Mouse (Mus musculus): Measurements from ENCODE around the gene Actrt2. TPM values are rescaled to one million over a fixed set of nuclear protein-coding genes. Genes with fewer than 3 reads are reported as not detected.

Actrt2 gene
- polyA plus RNA-seq (2015; fragmentation: Nextera tagmentation; extraction: Ambion mirVana), result not detected in 2 replicates

DNA sequence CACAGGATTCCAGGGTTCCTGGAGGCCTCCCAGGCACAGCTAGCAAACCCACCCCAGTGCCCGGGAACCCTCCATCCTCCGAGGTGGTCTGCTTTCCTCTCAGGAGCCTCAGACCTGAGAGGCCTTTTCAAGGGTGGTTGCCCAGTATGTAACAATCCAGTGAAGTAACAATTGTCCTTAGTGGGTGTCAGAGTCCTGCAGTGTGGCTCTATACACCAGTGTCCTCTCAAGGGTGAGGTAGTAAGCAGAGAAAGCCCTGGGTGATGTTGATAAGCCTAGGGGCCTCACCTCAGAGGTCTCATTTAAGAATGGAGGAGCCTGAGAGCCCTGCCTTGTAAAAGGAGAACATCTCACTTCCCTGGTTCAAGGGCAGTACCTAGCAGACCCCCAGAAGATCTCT is at the start of gene Actrt2:
Actrt2 (minus strand) TSS at position 101 of the 400 bp plus-strand sequence.
- peaks cover 14% of the 10 kb centered on the region for H3K27me3 ChIP-seq

DNA sequence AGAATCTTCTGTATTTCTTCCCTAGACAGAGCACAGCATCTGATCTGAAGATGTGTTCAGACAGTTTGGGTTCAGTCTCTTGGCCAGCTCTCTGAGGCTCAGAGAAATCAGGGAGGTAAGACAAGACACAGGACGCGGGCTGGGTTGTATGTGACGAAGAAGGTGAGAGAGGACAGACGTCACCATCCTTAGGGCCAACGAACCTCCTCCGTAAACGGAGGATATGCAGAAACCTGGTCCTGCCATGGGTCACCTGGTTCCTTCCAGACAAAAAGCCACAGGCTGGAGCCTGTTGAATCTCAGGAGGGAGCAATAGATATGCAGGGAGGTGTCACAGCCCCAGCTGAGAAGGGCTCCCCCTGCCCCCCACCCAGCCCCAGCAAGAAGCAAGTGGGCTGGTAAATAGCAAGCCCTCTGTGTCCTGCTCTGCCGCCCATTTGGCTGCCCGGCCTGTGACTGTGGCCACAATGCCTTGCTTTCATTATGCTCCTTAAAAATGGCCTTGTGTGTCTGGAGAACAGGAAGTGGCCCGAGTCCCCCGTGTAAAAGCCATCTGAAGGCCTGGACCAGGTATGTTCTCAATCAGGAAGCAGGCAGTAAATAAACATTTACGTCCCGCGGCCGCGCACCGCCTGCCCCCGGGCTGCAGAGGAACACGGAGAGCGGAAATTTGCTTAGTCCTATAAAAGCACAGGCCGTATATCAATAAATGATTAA is 41.9 kb upstream of the Actrt2 start:
- 41% methylated on average over 21 of the region's 21 CpGs for WGBS
- H3K27me3 ChIP-seq, result peaks cover 47% of the 10 kb centered on the region
- no peaks in the 10 kb centered on the region for H3K9me3 ChIP-seq
- no peak overlapping the region for H3K9ac ChIP-seq
- peaks cover 24% of the 10 kb centered on the region for H3K4me1 ChIP-seq
- ATAC-seq (ENCODE audit: insufficient number of reproducible peaks, insufficient read depth, low FRiP score, low TSS enrichment, low read depth), result no peak
- H3K4me3 ChIP-seq, result no peak overlapping the region
- H3K36me3 ChIP-seq, result no peaks in the 10 kb centered on the region
- H3K4me2 ChIP-seq, result 0 out of 2 replicates have a peak overlapping the region, but pooled peaks have one; percentile 2
- no peak overlapping the region for H3K27ac ChIP-seq

More for the DNA sequence above, at the start of gene Actrt2:
- no peak within 1 kb of the TSS for H3K4me2 ChIP-seq
- ATAC-seq (ENCODE audit: insufficient number of reproducible peaks, insufficient read depth, low FRiP score, low TSS enrichment, low read depth), result no peak
- no peak within 1 kb of the TSS for H3K4me3 ChIP-seq
- no peak within 1 kb of the TSS for H3K27ac ChIP-seq
- WGBS, result 83% methylated on average over 2 of the region's 2 CpGs
- H3K4me1 ChIP-seq, result peaks cover 7% of the 10 kb centered on the region
- no peaks in the 10 kb centered on the region for H3K9me3 ChIP-seq
- no peaks in the 10 kb centered on the region for H3K36me3 ChIP-seq
- H3K9ac ChIP-seq, result no peak within 1 kb of the TSS

DNA sequence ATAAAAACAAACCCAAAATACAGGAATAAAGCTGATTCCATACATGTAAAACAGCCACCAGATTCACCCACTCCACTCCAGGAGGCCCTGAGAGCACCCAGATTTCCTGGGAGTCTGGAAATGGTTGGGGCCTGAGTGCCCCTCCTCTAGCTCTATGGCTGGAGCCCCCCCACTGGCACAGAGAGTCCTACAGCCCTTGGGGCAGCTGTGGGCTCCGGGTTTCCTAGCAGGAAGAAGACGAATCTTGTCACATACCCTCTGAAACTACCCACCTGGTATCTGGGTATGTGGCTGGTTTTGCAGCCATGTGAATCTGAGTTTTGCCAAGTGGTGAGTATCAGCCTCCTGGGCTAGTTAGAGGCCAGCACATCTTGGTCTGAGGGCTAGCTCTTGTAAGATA is 41.1 kb upstream of the Actrt2 start:
- H3K27me3 ChIP-seq, result peaks cover 48% of the 10 kb centered on the region
- H3K27ac ChIP-seq, result no peak overlapping the region
- H3K4me1 ChIP-seq, result peaks cover 28% of the 10 kb centered on the region
- no peaks in the 10 kb centered on the region for H3K9me3 ChIP-seq
- no peaks in the 10 kb centered on the region for H3K36me3 ChIP-seq
- WGBS, result 48% methylated on average over 2 of the region's 2 CpGs
- no peak overlapping the region for H3K9ac ChIP-seq
- H3K4me2 ChIP-seq, result no peak overlapping the region
- no peak for ATAC-seq (ENCODE audit: insufficient number of reproducible peaks, insufficient read depth, low FRiP score, low TSS enrichment, low read depth)
- no peak overlapping the region for H3K4me3 ChIP-seq

DNA sequence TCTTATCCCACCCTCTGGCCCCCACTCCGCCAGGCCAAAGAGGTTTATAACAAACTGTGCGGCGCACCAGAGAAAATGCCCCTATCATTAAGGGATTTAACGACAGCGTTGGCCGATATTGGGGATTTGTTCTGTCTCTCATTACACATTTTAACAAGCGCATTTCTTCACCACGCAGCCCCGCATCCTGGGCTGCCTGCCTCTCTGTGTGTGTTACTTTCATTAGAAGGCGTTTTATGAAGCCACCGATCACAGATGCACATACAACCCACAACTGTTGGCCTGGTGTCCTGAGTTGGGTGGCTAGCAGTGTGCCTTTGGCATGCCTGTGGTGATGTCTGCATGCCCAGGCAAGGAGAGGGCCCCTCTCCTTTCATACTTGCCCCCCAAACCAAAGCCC is 40.6 kb upstream of the Actrt2 start:
- Histone ChIP-seq H3K27ac (no peak overlapping the region), H3K4me2 (no peak overlapping the region), H3K9me3 (no peaks in the 10 kb centered on the region), H3K4me3 (no peak overlapping the region), H3K9ac (no peak overlapping the region), H3K36me3 (no peaks in the 10 kb centered on the region), H3K27me3 (peaks cover 48% of the 10 kb centered on the region), H3K4me1 (peaks cover 34% of the 10 kb centered on the region)
- WGBS, result 60% methylated on average over 11 of the region's 11 CpGs
- ATAC-seq (ENCODE audit: insufficient number of reproducible peaks, insufficient read depth, low FRiP score, low TSS enrichment, low read depth), result no peak

- Histone ChIP-seq H3K4me3 (no peak overlapping the region), H3K27me3 (peaks cover 48% of the 10 kb centered on the region), H3K27ac (no peak overlapping the region), H3K4me1 (peaks cover 35% of the 10 kb centered on the region), H3K36me3 (no peaks in the 10 kb centered on the region), H3K4me2 (no peak overlapping the region), H3K9ac (no peak overlapping the region), H3K9me3 (no peaks in the 10 kb centered on the region)
- WGBS, result 82% methylated on average over 4 of the region's 4 CpGs
- no peak for ATAC-seq (ENCODE audit: insufficient number of reproducible peaks, insufficient read depth, low FRiP score, low TSS enrichment, low read depth)
Measured at GRCm38 (mm10) chr4:154707521-154707920, 39.9 kb upstream of the Actrt2 start.

- Histone ChIP-seq H3K4me1 (peaks cover 35% of the 10 kb centered on the region), H3K36me3 (no peaks in the 10 kb centered on the region), H3K9me3 (no peaks in the 10 kb centered on the region), H3K9ac (no peak overlapping the region), H3K4me3 (no peak overlapping the region), H3K4me2 (no peak overlapping the region), H3K27me3 (peaks cover 39% of the 10 kb centered on the region), H3K27ac (no peak overlapping the region)
- 84% methylated on average over 1 of the region's 1 CpGs for WGBS
- no peak for ATAC-seq (ENCODE audit: insufficient number of reproducible peaks, insufficient read depth, low FRiP score, low TSS enrichment, low read depth)
Measured at GRCm38 (mm10) chr4:154706442-154706841, 38.8 kb upstream of the Actrt2 start.

GRCm38 (mm10) chr4:154705681-154706080 is 38.0 kb upstream of the Actrt2 start:
- H3K4me1 ChIP-seq, result peaks cover 35% of the 10 kb centered on the region
- ATAC-seq (ENCODE audit: insufficient number of reproducible peaks, insufficient read depth, low FRiP score, low TSS enrichment, low read depth), result no peak
- no peaks in the 10 kb centered on the region for H3K9me3 ChIP-seq
- H3K27me3 ChIP-seq, result peaks cover 35% of the 10 kb centered on the region
- H3K4me2 ChIP-seq, result no peak overlapping the region
- H3K36me3 ChIP-seq, result no peaks in the 10 kb centered on the region
- H3K4me3 ChIP-seq, result no peak overlapping the region
- 72% methylated on average over 4 of the region's 4 CpGs for WGBS
- no peak overlapping the region for H3K27ac ChIP-seq
- no peak overlapping the region for H3K9ac ChIP-seq

- 89% methylated on average over 6 of the region's 6 CpGs for WGBS
- no peak for ATAC-seq (ENCODE audit: insufficient number of reproducible peaks, insufficient read depth, low FRiP score, low TSS enrichment, low read depth)
- no peak overlapping the region for H3K4me3 ChIP-seq
- H3K9ac ChIP-seq, result no peak overlapping the region
- H3K36me3 ChIP-seq, result no peaks in the 10 kb centered on the region
- H3K27me3 ChIP-seq, result peaks cover 29% of the 10 kb centered on the region
- no peaks in the 10 kb centered on the region for H3K9me3 ChIP-seq
- H3K27ac ChIP-seq, result no peak overlapping the region
- peaks cover 35% of the 10 kb centered on the region for H3K4me1 ChIP-seq
- H3K4me2 ChIP-seq, result no peak overlapping the region
Measured at GRCm38 (mm10) chr4:154705056-154705455, 37.4 kb upstream of the Actrt2 start.

DNA sequence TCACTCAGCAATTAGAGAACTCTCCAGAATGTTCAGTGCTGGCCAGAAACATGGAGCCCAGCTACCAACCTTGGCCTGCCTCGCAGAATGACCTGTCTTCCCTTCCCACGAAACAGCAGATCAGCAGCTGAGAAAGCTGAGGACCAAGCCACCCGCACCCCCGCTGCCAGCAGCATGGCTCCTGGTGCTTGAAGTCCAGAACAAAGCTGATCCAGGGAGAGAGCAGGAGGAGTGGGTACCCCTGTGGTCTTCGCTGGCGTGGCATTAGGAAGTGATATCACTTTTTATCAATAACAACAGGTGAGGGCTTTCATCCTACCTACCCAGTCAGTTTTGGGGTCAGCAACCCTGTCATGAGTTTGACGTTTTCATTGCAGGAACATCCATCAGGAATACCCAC is 36.9 kb upstream of the Actrt2 start:
- no peak for ATAC-seq (ENCODE audit: insufficient number of reproducible peaks, insufficient read depth, low FRiP score, low TSS enrichment, low read depth)
- no peak overlapping the region for H3K9ac ChIP-seq
- H3K4me2 ChIP-seq, result no peak overlapping the region
- peaks cover 30% of the 10 kb centered on the region for H3K4me1 ChIP-seq
- H3K27me3 ChIP-seq, result peaks cover 26% of the 10 kb centered on the region
- 90% methylated on average over 7 of the region's 7 CpGs for WGBS
- no peaks in the 10 kb centered on the region for H3K9me3 ChIP-seq
- H3K4me3 ChIP-seq, result no peak overlapping the region
- H3K36me3 ChIP-seq, result no peaks in the 10 kb centered on the region
- no peak overlapping the region for H3K27ac ChIP-seq

DNA sequence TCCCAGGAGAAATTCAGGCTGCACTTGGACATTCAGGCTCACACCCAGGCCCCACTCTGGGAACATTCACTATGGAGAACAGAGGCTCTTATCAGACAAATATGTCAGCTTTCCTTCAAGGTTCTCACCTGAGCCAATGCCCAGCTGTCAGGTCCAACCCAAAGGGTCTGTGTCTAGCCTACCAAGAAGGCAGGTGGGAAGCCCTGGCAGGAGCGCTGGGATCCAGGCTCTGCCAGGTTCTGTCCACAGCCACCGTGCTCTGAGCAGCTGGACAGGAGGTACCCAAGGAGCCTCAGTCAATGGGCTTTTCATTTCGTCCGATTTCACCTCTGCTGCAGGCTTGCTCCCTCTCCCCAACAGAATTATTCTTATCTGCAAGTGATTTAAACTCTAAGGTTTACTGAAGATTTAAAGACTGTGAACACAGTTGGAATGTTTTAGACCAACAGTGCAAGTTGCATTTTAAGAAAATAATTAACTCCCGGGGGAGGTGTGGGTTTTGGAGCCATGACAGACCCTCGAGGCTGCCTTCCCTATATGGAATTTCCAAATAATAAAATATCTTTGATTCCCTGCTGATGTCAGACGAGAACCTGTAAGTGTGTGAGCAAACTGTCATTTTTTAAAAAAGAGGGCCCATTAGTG is 35.9 kb upstream of the Actrt2 start:
- 46% methylated on average over 7 of the region's 7 CpGs for WGBS

GRCm38 (mm10) chr4:154702931-154703330 is 35.3 kb upstream of the Actrt2 start:
- no peak overlapping the region for H3K27ac ChIP-seq
- 82% methylated on average over 7 of the region's 7 CpGs for WGBS
- peaks cover 15% of the 10 kb centered on the region for H3K27me3 ChIP-seq
- H3K36me3 ChIP-seq, result no peaks in the 10 kb centered on the region
- no peak for ATAC-seq (ENCODE audit: insufficient number of reproducible peaks, insufficient read depth, low FRiP score, low TSS enrichment, low read depth)
- no peaks in the 10 kb centered on the region for H3K9me3 ChIP-seq
- H3K9ac ChIP-seq, result no peak overlapping the region
- peaks cover 14% of the 10 kb centered on the region for H3K4me1 ChIP-seq
- no peak overlapping the region for H3K4me2 ChIP-seq
- no peak overlapping the region for H3K4me3 ChIP-seq

More for the DNA sequence above, 35.9 kb upstream of the Actrt2 start:
- Histone ChIP-seq H3K9ac (no peak overlapping the region), H3K4me1 (peaks cover 20% of the 10 kb centered on the region), H3K36me3 (no peaks in the 10 kb centered on the region), H3K4me3 (no peak overlapping the region), H3K4me2 (no peak overlapping the region), H3K9me3 (no peaks in the 10 kb centered on the region), H3K27me3 (peaks cover 16% of the 10 kb centered on the region), H3K27ac (no peak overlapping the region)
- no peak for ATAC-seq (ENCODE audit: insufficient number of reproducible peaks, insufficient read depth, low FRiP score, low TSS enrichment, low read depth)

DNA sequence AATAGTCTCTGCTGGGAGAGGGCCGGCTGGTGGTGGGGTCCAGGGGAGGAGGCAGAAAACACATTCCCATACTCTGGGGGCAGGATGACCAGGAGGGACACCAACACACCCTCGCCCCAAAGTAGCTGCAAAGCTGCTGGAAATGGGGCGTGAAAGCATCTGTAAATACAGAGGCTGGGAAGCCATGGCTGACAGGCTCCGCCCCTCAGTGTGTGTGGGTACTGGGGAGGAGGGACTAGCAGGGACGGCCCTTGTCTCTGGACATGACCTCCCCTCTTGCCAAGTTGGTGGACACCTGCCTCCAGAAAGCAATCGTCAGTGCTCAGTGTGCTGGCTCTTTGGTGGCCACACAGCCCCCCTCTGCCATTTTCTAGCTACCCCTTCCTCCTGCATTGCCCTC is 34.5 kb upstream of the Actrt2 start:
- ATAC-seq (ENCODE audit: insufficient number of reproducible peaks, insufficient read depth, low FRiP score, low TSS enrichment, low read depth), result no peak
- 77% methylated on average over 6 of the region's 6 CpGs for WGBS
- Histone ChIP-seq H3K36me3 (no peaks in the 10 kb centered on the region), H3K4me2 (no peak overlapping the region), H3K4me3 (no peak overlapping the region), H3K9me3 (no peaks in the 10 kb centered on the region), H3K9ac (no peak overlapping the region), H3K27me3 (peaks cover 15% of the 10 kb centered on the region), H3K4me1 (peaks cover 11% of the 10 kb centered on the region), H3K27ac (no peak overlapping the region)

Measured in embryonic facial prominence, embryonic 13.5 days (tissue).